Mouse (Mus musculus) heart, adult 8-10 months (tissue): ENCODE measurements around the gene Eps8. TPM values are rescaled to one million over a fixed set of nuclear protein-coding genes. Genes with fewer than 3 reads are reported as not detected.
A peak's percentile ranks its signal among the peaks of the same experiment; 100 is the strongest.
"Not testable (repeated sequence)": the region's sequence is repeated elsewhere in the genome, so short reads cannot be mapped to it uniquely, and the experiment has no call there.

ENCODE experiments used
- DNase-seq: peaks from one replicate; pipeline ENCODE4 v3.0.0; 2022; ENCODE audit warnings: low spot score
- total RNA-seq, 4 experiments: library from RNA; stranded (reverse); gene quantifications; 2 replicates each; pipeline ENCODE4 v1.2.4; 2022

Gene Eps8
- total RNA-seq, 4 experiments from 2014 or later: 9.3 to 12.2 (median 10.8) TPM

DNA sequence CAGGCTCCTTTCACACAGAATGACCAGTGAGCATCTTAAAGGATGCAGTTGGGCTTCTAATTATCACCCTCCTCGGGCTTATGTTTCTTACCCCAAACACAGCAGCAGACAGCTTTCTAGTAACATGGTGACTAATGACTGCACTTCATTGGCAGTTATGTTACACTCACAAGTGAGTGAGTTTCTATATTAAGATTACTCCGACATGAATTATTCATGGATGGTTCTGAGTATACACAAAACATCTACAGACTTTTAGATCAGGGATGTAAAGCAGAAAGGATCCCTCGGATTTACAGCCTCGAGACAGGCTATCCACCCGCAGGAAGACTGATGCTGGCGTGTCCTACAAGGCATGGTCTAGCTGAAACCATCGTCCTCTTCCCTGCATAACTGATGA is 171.8 kb downstream of the Eps8 start:
- DNase-seq: no peak

- not testable (repeated sequence) for DNase-seq
Measured at GRCm38 (mm10) chr6:137475695-137476094, 179.0 kb downstream of the Eps8 start.

GRCm38 (mm10) chr6:137473433-137473832 is 181.2 kb downstream of the Eps8 start:
- no peak for DNase-seq

GRCm38 (mm10) chr6:137472129-137472528 is 182.5 kb downstream of the Eps8 start:
- no peak for DNase-seq

DNA sequence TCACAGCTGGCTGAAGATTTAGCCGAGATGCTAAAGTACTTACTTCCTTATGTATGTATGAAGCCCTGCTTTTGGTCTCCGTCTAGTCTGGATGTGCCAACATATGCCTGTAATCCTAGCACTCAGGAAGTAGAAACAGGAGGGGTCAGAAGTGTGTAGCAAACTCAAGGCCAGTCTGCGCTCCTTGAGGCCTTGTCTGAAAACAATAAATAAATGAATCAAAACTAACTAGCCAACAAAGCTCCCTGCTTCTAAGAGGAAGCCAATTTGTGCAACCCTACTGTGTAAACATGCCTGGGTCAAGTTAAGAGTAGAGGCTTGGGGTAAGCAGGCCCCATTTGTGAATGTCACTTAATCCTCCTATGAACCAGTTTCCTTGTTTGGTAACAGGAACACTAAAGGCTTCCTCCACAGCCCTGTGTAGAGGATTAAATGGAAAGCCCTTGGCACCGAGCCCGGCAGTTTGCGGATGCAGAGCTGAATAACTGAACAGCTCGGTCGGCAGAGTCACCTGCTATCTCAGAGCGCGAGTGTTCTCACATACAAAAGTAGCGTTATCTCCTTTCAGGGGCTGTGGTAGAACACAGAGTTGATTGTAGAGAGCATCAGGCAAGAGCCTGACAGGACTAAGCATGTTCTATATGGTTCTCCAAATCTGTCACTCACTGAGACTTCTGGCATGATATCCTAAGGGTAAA is 183.6 kb downstream of the Eps8 start:
- peak; percentile 88 for DNase-seq

GRCm38 (mm10) chr6:137469541-137469940 is 185.1 kb downstream of the Eps8 start:
- DNase-seq: no peak

- no peak for DNase-seq
Measured at GRCm38 (mm10) chr6:137467696-137468095, 187.0 kb downstream of the Eps8 start.

DNA sequence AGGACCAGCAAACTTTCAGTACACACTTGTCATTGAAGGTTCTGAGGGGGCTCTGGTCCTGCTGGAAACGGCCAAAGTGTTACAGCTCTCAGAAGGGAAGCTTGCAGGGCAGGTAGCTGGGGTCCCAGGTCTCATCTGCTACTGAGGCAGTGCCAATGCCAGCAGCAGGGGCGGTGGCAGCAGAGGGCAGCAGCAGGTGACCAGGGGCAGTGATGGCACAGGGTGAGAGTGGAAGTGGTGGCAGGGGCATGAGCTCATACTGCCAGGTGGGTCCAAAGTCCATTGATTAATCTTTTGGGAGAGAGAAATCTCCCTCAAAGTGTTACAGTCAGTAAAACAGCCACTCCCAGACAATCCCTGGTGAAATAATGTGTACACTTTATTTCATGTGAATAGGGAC is 188.4 kb downstream of the Eps8 start:
- no peak for DNase-seq

DNA sequence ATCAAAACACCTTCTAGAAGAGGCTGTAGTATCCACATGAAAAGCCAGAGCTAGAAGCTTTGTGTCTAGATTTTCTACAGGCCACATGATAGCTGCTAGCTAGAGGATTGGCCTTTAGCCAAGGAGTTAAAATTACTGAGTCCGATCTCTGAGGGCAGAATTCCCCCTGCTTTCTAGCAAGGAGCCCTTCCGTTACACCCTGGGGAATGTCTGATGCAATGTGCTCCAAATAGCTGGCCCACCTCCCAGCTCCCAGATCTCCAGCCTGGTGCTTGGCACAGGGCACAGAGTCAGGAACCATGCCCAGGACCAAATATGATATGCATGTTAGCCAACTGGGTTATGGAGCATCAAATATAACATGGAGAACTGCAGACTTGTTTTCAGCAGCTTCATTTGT is 189.4 kb downstream of the Eps8 start:
- peak; percentile 87 for DNase-seq

DNA sequence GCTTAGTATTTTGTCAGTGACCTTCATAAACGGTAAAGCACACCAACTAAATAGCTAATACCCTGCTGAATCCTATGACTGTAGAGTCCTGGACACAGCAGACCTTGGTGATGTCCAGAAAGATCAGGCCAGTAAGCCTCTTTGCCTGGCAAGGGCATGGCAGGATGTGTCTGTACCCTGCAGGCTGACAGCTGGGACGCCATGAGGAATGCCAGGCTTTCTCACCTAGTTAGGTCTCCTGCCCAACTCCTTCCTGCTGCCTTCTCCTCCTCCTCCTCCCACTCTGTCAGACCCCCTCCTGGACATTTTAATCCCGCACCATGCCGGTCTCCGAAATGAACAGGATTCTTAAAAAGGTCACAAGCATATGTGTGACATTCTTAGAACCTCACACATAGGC is 190.9 kb downstream of the Eps8 start:
- no peak for DNase-seq

- DNase-seq: no peak
Measured at GRCm38 (mm10) chr6:137458136-137458535, 196.5 kb downstream of the Eps8 start.

- DNase-seq: peak; percentile 53
Measured at GRCm38 (mm10) chr6:137457210-137457609, 197.5 kb downstream of the Eps8 start.

GRCm38 (mm10) chr6:137456064-137456463 is 198.6 kb downstream of the Eps8 start:
- DNase-seq: no peak

DNA sequence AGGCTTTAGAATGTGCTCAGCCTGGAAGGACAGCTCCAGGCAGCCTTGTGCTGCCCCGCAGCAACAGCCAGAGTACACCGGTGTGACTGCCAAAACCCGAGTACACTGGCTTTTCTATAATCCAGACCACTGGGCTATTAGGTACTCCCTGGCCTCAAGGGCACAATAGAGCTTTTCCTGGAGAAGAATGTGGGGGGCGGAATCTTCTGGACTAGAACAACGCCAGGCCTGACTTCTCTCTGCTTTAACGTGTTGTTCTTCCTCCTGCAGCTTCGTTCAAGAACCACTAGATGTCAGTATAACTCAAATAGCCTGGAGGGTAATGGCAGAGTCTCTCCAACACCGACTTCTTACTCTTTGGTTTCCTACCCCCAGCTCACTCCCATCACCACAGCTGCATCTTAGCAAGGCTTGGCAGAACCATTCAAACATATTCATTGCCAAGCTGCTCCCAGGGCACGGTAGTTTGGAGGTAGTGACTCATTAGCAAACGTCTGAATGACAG is 199.1 kb downstream of the Eps8 start:
- DNase-seq: peak; percentile 79

DNA sequence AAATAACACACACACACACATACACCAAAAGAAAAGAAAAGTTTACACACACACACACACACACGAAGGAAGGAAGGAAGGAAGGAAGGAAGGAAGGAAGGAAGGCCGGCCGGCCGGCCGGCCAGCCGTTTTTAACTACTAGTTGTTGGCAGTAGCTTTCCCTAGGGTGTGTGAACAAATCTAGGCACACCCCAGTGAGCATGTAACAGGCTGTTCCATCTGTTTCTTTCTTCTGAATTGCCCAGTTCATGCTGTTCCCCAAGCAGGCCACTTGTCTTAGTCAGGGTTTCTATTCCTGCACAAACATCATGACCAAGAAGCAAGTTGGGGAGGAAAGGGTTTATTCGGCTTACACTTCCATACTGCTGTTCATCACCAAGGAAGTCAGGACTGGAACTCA is 208.6 kb downstream of the Eps8 start:
- DNase-seq: not testable (repeated sequence)

GRCm38 (mm10) chr6:137443089-137443488 is 211.6 kb downstream of the Eps8 start:
- no peak for DNase-seq

DNA sequence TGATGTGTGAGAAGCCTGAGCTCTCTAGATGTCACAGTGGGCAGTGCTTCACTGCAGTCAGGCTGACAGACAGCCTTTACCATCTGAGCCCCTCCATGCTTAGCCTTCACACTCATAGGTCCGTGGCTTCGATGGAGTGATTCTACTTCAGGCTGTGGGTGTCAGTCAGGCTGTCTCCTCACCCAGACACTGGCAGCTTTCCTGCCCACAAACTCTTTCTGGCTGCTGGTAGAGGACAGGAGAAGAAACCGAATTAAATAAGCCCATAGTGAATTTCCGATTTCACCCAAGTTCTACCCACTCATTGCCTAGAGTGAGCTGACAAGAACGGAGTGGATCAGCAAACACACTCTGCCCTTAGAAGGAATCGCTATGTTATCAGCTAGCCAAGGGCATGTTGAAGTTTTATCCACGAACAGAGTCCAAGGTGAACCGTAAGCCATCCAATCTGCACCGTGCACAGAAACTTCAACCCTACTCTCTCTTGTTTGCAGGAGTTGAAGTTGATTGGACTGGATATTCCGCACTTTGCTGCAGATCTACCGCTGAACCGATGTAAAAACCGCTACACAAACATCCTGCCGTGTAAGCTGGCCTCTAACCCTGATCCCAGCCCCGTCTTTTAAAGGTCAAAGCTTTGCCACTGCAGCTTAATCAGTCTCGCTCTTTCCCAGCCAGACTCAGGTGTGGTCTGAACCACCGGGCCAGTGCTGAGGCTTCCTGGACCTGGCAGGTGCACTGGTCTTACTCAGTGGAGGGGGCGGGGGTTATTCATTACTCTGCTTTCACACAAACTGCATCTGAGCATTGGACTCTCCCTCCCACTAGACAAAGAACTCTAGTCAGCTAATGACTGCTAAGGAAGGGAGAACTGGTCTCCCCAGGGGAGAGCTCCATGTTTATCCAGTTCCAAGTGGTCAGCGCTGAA is 213.9 kb downstream of the Eps8 start:
- no peak for DNase-seq

- DNase-seq: no peak
Measured at GRCm38 (mm10) chr6:137437902-137438580, 216.6 kb downstream of the Eps8 start.

DNA sequence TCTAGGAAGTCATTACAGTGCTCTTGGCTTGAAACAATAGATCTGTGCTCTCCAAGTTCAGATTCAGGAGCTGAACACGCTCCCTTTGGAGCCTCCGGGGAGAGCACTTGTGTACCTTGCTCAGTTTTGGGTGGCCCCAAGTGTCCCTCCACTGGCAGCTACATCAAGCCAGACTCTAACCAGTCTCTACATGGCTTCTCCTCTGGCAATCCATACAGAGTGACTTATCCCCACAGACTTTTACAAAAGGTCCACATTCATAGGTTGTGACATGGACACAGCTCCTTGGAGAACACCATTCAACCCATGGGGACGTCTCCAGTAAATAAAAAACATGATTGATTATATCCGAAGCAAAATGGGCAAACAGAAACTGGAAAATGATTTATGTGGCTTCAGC is 217.2 kb downstream of the Eps8 start:
- no peak for DNase-seq

GRCm38 (mm10) chr6:137433521-137434137 is 221.0 kb downstream of the Eps8 start:
- DNase-seq: no peak
